Mouse (Mus musculus) forebrain, embryonic 16.5 days (tissue): ENCODE results near the gene Me3. TPM values are rescaled to one million over a fixed set of nuclear protein-coding genes. Genes with fewer than 3 reads are reported as not detected.

ENCODE experiments used
- ATAC-seq: fragments of 200-750 bp; cut with Nextera tagmentation; 2 replicates; pipeline ENCODE4 v1.8.0; 2017; ENCODE audit warnings: mild to moderate bottlenecking, moderate library complexity
- H3K27ac ChIP-seq: fragments of 300-500 bp; sonication (generic); 2 replicates; pipeline ENCODE4 v1.5.1; 2014; ENCODE audit warnings: low read length, control low read depth
- H3K27me3 ChIP-seq: fragments of 300-500 bp; sonication (generic); replicated peaks from 2 replicates; pipeline ENCODE4 v1.6.1; 2014; ENCODE audit warnings: low read length; ENCODE audit not compliant: control insufficient read depth, insufficient read depth
- H3K36me3 ChIP-seq: fragments of 300-500 bp; sonication (generic); 2 replicates; pipeline ENCODE4 v1.6.1; 2014; ENCODE audit not compliant: control insufficient read depth, insufficient read depth
- H3K4me1 ChIP-seq: fragments of 300-500 bp; sonication (generic); replicated peaks from 2 replicates; pipeline ENCODE4 v1.6.1; 2014; ENCODE audit warnings: low read length; ENCODE audit not compliant: control insufficient read depth, insufficient read depth
- H3K4me2 ChIP-seq: fragments of 300-500 bp; sonication (generic); 2 replicates; pipeline ENCODE4 v1.6.1; 2014; ENCODE audit warnings: mild to moderate bottlenecking, low read length, control low read depth
- H3K4me3 ChIP-seq: fragments of 300-500 bp; sonication (generic); replicated peaks from 2 replicates; pipeline ENCODE4 v1.5.1; 2014; ENCODE audit warnings: mild to moderate bottlenecking, low read length, control low read depth
- H3K9ac ChIP-seq: fragments of 300-500 bp; sonication (generic); replicated peaks from 2 replicates; pipeline ENCODE4 v1.6.1; 2014; ENCODE audit warnings: low read depth, low read length, control low read depth
- H3K9me3 ChIP-seq: fragments of 300-500 bp; sonication (generic); 2 replicates; pipeline ENCODE4 v1.6.1; 2016; ENCODE audit warnings: low read length; ENCODE audit not compliant: control insufficient read depth
- WGBS: fragments of 180-500 bp; shearing (Covaris S2); extraction: QIAGEN DNeasy Blood & Tissue Kit; methylation state at CpG from one replicate; pipeline ENCODE4 v1.1.7; 2014; 5-methylcytosine and 5-hydroxymethylcytosine counted together
- polyA plus RNA-seq: library from polyadenylated mRNA; unstranded; fragments of >200 nt; fragmentation: Nextera tagmentation; extraction: Ambion mirVana; gene quantifications from 2 replicates; pipeline ENCODE4 v1.2.1, GENCODE M21; 2015

Gene Me3
- polyA plus RNA-seq, 1 experiment from 2014 or later, result 6.5 TPM

GRCm38 (mm10) chr7:89845669-89846068 lies 213.5 kb downstream of the Me3 start:
- H3K36me3 ChIP-seq, result no peaks in the 10 kb centered on the region
- WGBS, result 38% methylated on average over 4 of the region's 4 CpGs
- ATAC-seq, result peak; percentile 21; the same call in 1 of the 2 replicates

GRCm38 (mm10) chr7:89850510-89850909 lies 218.3 kb downstream of the Me3 start:
- H3K9me3 ChIP-seq, result no peaks in the 10 kb centered on the region
- 82% methylated on average over 3 of the region's 3 CpGs for WGBS
- H3K27ac ChIP-seq, result no peak overlapping the region
- ATAC-seq, result no peak
- H3K4me3 ChIP-seq, result no peak overlapping the region
- no peaks in the 10 kb centered on the region for H3K36me3 ChIP-seq
- H3K9ac ChIP-seq, result no peak overlapping the region
- no peaks in the 10 kb centered on the region for H3K4me1 ChIP-seq
- H3K4me2 ChIP-seq, result no peak overlapping the region
- no peaks in the 10 kb centered on the region for H3K27me3 ChIP-seq

More at GRCm38 (mm10) chr7:89845669-89846068, 213.5 kb downstream of the Me3 start:
- Histone ChIP-seq H3K27ac (no peak overlapping the region), H3K4me2 (no peak overlapping the region), H3K9ac (no peak overlapping the region), H3K9me3 (no peaks in the 10 kb centered on the region), H3K4me1 (no peaks in the 10 kb centered on the region; the same call in 1 of the 2 replicates), H3K27me3 (no peaks in the 10 kb centered on the region), H3K4me3 (no peak overlapping the region)

- Histone ChIP-seq H3K27me3 (no peaks in the 10 kb centered on the region), H3K4me3 (no peak overlapping the region), H3K9ac (no peak overlapping the region), H3K9me3 (no peaks in the 10 kb centered on the region), H3K27ac (no peak overlapping the region), H3K4me2 (no peak overlapping the region), H3K4me1 (no peaks in the 10 kb centered on the region), H3K36me3 (no peaks in the 10 kb centered on the region)
- no peak for ATAC-seq
- WGBS, result 81% methylated on average over 10 of the region's 10 CpGs
These were observed 220.2 kb downstream of the Me3 start for GRCm38 (mm10) chr7:89852158-89853095.

GRCm38 (mm10) chr7:89853131-89853530 lies 220.9 kb downstream of the Me3 start:
- H3K4me2 ChIP-seq, result no peak overlapping the region
- H3K4me3 ChIP-seq, result no peak overlapping the region
- 93% methylated on average over 5 of the region's 5 CpGs for WGBS
- ATAC-seq, result no peak
- H3K4me1 ChIP-seq, result no peaks in the 10 kb centered on the region
- H3K9ac ChIP-seq, result no peak overlapping the region
- H3K9me3 ChIP-seq, result no peaks in the 10 kb centered on the region
- H3K27me3 ChIP-seq, result no peaks in the 10 kb centered on the region
- H3K36me3 ChIP-seq, result no peaks in the 10 kb centered on the region
- no peak overlapping the region for H3K27ac ChIP-seq

GRCm38 (mm10) chr7:89855196-89855595 lies 223.0 kb downstream of the Me3 start:
- H3K9ac ChIP-seq, result no peak overlapping the region
- no peak overlapping the region for H3K4me3 ChIP-seq
- H3K36me3 ChIP-seq, result no peaks in the 10 kb centered on the region
- ATAC-seq, result no peak
- no peaks in the 10 kb centered on the region for H3K9me3 ChIP-seq
- no peak overlapping the region for H3K4me2 ChIP-seq
- H3K27me3 ChIP-seq, result no peaks in the 10 kb centered on the region
- no peak overlapping the region for H3K27ac ChIP-seq
- no peaks in the 10 kb centered on the region for H3K4me1 ChIP-seq
- 88% methylated on average over 1 of the region's 1 CpGs for WGBS

- no peaks in the 10 kb centered on the region for H3K4me1 ChIP-seq
- no peak overlapping the region for H3K9ac ChIP-seq
- no peak overlapping the region for H3K27ac ChIP-seq
- no peaks in the 10 kb centered on the region for H3K9me3 ChIP-seq
- no peak overlapping the region for H3K4me2 ChIP-seq
- no peaks in the 10 kb centered on the region for H3K27me3 ChIP-seq
- H3K4me3 ChIP-seq, result no peak overlapping the region
- peak; percentile 62 for ATAC-seq
- 56% methylated on average over 16 of the region's 17 CpGs for WGBS
- H3K36me3 ChIP-seq, result no peaks in the 10 kb centered on the region
These were observed 224.4 kb downstream of the Me3 start for GRCm38 (mm10) chr7:89856440-89857217.

GRCm38 (mm10) chr7:89864769-89865168 lies 232.6 kb downstream of the Me3 start:
- Histone ChIP-seq H3K27me3 (no peaks in the 10 kb centered on the region), H3K4me1 (no peaks in the 10 kb centered on the region), H3K4me3 (no peak overlapping the region), H3K27ac (no peak overlapping the region), H3K9me3 (no peaks in the 10 kb centered on the region), H3K9ac (no peak overlapping the region), H3K36me3 (no peaks in the 10 kb centered on the region), H3K4me2 (no peak overlapping the region)
- ATAC-seq, result no peak
- 82% methylated on average over 1 of the region's 1 CpGs for WGBS

GRCm38 (mm10) chr7:89867221-89867620 lies 235.0 kb downstream of the Me3 start:
- 87% methylated on average over 5 of the region's 5 CpGs for WGBS
- Histone ChIP-seq H3K4me1 (no peaks in the 10 kb centered on the region), H3K4me3 (no peak overlapping the region), H3K4me2 (no peak overlapping the region), H3K27ac (no peak overlapping the region), H3K9ac (no peak overlapping the region), H3K36me3 (no peaks in the 10 kb centered on the region), H3K27me3 (no peaks in the 10 kb centered on the region), H3K9me3 (no peaks in the 10 kb centered on the region)
- ATAC-seq, result no peak

GRCm38 (mm10) chr7:89879686-89880085 lies 247.5 kb downstream of the Me3 start:
- Histone ChIP-seq H3K9ac (no peak overlapping the region), H3K4me1 (no peaks in the 10 kb centered on the region), H3K4me2 (no peak overlapping the region), H3K27me3 (no peaks in the 10 kb centered on the region), H3K4me3 (no peak overlapping the region), H3K36me3 (no peaks in the 10 kb centered on the region), H3K9me3 (no peaks in the 10 kb centered on the region), H3K27ac (no peak overlapping the region)
- WGBS, result 69% methylated on average over 1 of the region's 1 CpGs
- ATAC-seq, result no peak
